Mouse (Mus musculus) spleen, embryonic (tissue): ENCODE results near the gene Entpd8.

Source experiments
- CTCF ChIA-PET: fragments of 350-600 bp; sonication (Branson Sonifier 250); formaldehyde crosslinking; loops from one replicate; lab custom pipeline; 2022; lab: Charles Lee

Entpd8 gene

DNA sequence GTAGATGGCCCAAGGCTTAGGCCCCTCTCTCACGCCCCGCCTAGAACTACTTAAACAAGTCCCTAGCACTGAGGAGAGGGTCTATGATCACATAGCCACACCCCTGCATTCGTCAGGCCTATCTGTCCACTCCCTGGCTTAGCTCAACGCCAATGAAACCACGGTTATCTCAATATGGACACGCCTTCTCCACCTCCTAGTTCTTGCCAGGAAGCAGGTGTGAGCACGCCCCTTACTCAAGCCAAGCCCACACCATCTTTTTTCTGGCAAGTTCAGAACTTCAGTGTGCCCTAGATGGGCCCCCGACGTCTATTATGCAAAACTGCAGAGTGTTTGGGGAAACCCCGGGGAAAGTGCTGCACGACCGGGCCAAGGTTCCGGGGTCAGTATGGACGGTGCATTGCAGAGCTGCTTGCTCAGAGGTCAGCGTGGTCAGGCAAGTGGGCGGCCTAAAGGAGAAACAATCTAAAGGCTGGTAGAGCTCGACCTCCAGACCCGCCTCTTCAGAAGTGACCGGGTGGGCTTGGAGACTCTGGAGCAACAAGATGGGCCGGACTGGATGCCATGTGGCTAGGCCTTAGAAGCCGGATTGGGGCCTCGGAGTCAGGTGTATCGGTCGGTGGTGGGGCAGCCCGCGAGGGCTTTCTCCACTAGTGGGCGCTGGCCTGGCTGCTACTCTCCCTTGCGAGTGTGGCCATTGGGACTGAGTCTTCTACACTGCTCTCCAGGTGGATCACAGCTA lies 15.2 kb downstream of the Entpd8 start, which contains the start of gene Noxa1:
TSS of gene Noxa1 (minus strand) at position 41 of the 742 bp plus-strand sequence.
- CTCF ChIA-PET, result interaction anchor here (0.6 kb wide), 1 partner anchor 22 kb away, joined by 3 read pairs; no protein-coding TSS in a partner anchor

DNA sequence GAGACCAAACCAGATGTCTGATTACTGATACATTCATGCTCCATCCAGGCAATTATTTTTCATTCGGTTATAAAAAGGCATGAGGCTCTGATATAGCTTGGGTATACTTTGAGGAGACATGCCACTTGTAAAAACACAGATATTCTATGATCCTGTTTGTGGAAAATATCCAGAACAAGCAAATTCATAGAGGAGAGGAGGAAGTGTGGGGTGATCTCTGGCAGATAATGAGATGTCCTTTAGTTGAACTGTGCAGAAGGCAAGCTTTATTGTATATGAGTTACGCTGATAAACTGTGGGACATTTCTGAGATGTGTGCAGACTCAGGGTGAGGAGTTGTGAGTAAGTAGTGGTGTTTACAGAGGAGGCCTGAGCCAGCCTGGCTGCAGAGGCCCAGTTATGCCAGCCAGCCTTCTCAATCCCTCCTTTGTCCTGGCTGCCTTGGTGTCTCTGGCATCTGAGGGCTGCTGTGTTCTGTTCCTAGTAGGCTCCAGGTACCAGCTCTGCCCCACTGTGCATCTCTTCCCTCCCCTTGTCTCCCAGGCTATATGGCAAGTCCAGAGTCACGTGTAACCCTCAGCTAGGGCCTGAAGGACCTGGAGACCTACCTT lies 18.0 kb downstream of the Entpd8 start:
- CTCF ChIA-PET, result no interaction called here

DNA sequence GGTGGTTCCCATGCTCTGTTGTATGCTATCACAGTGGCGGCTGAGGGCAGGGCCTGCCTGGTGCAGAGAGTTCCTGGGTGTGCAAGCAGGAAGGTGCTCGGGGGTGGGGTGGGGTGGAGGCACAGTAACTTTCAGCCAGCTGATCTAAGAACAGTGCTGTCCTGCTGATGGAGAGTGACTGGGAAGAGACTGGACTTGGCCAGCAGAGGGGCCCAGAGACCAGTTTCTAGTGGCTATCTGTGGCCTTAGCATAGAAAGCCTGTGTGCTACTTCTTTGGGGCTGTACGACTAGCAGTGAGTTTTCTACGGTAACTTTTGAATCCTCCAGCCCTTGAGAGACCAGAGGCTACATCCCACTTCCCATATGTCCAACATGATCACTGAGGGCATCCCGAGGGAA lies 18.9 kb downstream of the Entpd8 start:
- CTCF ChIA-PET, result no interaction called here

DNA sequence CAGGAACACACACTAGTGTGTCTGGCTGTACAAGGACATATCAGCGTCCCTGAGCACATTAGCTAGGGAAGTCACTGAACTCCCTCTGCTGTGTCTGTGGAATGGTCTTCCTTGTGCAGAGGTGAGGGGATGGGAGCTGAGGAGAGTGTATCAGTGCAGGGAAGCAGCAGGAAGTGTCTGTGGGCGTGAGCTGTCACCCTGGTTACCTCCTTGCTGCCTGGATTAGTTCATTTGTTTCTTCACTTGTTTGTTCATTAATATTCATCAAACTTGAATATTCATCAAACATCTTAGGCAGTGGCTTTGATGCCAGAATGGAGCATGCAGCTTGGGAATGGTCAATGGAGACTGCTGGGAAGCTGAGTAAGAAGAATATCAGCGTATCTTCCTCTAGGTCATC lies 19.6 kb downstream of the Entpd8 start:
- CTCF ChIA-PET, result no interaction called here

DNA sequence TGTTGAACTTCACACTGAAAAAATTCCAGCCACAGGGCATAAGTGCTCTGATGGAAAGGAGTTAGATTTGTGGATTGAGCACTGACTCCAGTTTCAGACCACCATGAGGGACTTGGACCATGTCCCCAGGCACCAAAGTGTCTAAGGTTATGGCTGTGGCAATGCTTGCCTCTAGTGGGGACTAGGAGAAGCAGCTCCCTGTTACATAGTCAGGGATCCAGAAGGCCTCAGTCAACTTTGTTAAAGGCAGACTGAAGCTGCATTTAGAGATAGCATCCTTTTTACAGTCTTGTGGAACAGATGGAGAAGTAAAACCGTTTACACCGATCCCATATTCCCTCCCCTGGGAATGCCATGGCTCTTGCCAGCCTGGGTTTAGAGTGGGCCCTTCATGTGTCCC lies 24.0 kb downstream of the Entpd8 start:
- CTCF ChIA-PET, result no interaction called here

DNA sequence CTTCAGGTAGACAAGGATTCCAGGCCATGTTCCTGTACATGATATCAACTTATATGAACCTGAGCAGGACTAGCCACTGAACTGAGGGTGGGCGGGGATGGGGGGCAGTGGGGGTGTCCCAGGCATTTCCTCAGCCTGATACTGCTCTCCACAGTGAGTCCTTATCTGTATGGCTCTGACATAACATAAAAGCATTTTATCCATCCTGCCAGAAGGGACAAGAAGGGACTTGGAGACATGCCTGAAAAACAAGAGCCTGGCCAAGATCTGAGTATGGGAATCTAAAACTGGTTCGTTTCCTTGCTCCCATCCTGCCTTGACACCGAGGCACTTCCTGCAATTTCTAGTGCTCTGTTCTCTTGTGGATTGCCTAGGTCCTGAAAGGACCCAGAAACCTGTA lies 25.9 kb downstream of the Entpd8 start:
- CTCF ChIA-PET, result no interaction called here

DNA sequence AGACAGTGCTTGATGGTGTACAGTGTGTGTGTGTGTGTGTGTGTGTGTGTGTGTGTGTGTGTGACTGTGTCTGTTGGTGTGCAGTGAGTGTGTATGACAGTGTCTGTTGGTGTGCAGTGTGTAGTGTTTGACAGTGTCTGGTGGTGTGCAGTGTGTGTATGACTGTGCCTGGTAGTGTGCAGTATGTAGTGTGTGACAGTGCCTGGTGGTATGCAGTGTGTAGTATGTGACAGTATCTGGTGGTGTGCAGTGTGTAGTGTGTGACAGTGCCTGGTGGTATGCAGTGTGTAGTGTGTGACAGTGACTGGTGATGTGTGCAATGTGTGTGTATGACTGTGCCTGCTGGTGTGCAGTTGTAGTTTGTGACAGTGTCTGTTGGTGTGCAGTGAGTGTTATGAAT lies 29.4 kb downstream of the Entpd8 start:
- CTCF ChIA-PET, result no interaction called here

DNA sequence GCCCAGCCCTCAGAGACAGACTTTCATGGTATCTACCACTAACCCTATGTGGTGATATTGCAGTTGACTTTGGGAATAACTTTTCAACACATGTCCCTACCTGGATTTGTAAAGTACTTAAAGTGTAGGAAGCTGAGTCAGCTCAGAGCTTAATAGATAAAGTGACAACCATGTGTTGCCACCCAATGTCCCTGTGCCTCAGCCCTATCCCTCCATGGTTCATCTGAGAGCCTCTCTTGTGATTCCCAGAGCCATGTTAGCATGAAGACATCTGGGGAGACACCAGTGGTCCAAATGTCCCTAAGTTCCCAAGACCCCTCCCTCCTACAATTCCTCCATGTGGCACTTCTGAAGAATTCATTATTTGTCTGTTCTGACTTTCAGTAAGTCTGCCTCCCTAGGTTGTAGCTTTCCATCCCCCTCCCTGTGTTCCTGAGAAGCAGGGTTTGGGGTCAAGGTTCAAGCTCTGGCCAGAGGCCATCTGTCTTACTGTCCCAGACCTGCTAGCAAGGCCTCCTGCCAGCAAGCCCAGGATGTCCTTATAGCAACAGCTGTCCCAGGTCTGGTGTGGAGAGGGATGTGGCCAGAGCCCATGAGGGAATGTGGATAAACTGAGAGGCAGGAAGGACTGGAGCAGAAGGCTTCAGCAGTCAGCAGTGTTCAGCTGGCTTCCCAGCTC lies 30.5 kb downstream of the Entpd8 start:
- CTCF ChIA-PET, result no interaction called here

DNA sequence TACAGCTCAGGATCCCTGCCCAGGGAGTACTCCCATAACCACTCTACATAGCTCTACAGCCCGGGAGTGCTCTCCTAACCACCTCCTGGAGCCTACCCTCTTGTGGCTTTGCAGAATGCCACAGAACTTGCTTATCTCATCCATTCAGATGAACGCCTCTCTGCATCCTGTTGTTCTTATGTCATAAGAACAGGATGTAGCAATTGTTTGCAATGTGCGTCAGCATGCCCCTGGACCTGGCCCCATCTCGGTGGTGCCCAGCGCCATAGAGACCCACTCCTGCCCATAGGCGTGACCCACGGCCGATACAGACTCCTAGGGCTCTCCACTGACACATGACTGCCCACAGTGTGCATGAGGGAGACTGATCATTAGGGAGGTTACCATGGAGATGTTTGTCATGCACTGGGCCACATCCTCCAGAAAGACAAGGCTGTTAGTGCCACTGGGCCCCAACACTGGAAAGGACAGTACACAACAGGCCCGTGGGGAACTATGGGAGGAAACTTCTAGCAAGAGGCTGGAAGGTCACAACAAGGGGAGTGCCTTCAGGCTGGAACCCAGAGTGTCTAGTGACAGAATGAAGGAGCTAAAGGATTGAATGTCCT lies 31.2 kb downstream of the Entpd8 start:
- CTCF ChIA-PET, result no interaction called here

DNA sequence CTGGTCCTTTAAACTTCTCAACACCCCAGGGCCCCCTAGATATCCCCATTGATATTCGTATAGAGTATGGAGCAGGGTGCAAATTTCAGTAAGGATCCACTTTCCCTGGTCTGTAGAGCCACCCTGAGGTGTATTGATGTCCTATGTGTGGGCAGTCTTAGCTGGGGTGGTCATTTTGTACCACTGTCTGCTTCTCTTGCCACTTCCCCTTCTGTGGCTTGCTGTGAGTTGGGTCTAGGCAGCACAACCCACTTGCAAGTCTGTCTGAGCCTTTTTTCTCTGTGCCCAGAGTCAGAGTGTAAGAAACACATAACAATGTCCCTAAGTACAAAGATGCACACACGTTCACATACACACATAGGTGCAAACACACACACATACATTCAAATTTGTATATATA lies 34.2 kb downstream of the Entpd8 start:
- CTCF ChIA-PET, result no interaction called here

DNA sequence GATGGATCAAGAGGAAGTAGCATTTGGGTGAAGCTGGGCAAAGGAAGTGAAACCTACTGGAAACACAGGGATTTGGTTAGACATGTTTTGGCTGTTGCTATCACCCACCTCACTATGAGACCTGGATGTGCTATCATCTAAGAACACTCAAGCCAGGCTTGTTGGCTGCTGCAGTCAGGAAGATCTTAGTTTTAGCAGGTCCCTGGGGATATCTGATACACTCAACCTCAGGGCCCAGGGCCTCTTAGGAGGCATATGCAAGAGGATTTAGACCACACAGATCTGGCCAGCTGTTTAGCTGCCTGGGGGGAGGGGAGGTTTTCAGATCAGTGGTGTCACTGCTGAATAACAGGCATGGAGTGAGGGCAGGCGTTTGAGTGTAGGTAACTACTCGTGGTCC lies 35.3 kb downstream of the Entpd8 start:
- CTCF ChIA-PET, result no interaction called here

DNA sequence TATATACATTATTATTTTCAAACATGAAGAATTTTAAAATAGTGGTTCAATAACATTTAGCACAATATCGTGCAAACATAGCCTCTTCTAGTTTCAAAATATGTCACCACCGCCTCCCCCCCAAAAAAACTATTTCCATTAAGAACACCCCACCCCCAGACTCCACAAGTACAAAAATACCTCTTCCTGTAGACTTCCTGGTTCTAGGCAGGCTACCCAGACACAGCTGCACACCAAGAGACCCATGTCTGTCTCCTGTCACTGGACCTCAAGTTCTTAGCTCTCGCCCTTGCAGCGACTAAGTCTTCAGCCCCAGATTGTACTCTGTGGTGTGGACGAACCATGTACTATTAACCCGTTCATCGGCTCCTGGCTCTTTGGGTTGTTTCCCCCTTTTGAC lies 40.9 kb downstream of the Entpd8 start:
- CTCF ChIA-PET, result no interaction called here

DNA sequence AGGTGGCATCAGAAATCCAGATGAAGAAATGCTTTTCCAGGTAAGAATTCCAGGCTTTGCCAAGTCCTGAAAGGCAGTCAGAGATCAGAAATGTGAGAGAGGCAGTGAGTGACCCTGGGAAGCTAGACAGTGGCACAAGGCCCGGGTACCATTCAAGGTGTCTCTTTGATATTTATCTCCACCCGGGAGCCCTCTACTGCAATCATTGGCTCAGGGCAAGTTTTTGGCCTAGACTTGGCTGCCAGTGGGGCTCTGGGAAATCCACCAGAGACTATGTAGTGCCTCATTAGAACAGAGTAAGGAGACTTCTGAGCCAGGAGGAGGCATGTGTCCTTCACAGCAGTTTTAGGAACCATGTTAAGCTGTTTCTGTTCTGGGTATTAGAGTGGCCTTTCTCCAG lies 42.6 kb downstream of the Entpd8 start:
- CTCF ChIA-PET, result no interaction called here

DNA sequence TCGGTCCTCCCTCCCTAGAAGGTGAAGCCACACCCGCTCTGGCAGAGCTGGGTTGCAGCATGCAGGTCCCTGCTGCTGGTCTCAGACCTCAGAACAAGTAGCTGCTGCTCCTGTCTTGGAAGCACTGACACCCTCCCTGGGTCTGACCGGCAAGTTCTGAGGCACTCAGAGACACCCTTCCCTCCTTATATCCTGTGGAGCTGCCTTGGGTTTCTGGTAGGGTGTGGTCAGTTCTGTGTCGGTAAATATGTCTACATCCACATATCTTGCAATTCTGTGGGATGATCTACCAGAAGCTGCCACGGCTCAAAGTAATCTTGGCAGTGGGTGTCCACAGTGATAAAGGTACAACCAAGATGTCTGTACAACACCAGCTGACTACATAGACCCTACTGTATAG lies 43.4 kb downstream of the Entpd8 start:
- CTCF ChIA-PET, result no interaction called here

DNA sequence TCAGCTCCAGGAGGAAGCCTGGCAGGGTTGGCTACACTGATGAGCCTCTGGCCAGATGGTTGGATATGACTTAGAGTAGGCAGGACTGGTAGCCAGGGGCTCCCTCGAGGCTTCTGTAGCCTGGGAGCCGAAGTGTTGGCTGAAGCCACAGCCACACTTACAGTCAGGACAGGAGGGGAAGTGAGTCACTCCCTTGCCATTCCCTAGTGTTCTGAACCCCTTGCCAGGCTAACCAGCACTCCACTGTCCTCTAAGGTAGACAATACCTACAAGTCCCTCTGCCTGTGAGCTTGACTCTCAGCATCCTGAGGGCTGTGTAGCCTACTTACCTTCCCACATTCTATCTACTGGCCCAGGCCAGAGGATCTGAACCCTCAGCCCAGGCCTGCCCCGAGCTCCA lies 44.3 kb downstream of the Entpd8 start:
- CTCF ChIA-PET, result no interaction called here

DNA sequence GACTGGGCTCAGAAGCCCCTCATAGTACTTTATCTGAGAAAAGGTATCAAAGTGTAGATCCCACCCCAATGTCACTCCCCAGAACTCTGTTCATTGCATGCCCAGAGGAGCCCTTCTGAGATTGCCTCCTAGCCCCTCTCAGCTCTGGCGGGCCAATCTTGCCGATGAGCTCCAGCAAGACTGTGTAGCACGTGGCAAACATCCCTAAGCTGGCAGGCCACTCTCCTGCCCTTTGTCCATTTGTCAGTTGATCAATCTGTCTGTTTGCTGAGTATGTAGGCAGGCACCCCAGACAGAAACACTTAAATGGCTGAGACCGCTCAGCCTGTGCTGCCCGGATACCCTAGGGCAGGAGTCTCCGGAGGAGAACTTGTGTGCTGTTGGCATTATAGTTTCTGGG lies 45.0 kb downstream of the Entpd8 start:
- CTCF ChIA-PET, result no interaction called here

DNA sequence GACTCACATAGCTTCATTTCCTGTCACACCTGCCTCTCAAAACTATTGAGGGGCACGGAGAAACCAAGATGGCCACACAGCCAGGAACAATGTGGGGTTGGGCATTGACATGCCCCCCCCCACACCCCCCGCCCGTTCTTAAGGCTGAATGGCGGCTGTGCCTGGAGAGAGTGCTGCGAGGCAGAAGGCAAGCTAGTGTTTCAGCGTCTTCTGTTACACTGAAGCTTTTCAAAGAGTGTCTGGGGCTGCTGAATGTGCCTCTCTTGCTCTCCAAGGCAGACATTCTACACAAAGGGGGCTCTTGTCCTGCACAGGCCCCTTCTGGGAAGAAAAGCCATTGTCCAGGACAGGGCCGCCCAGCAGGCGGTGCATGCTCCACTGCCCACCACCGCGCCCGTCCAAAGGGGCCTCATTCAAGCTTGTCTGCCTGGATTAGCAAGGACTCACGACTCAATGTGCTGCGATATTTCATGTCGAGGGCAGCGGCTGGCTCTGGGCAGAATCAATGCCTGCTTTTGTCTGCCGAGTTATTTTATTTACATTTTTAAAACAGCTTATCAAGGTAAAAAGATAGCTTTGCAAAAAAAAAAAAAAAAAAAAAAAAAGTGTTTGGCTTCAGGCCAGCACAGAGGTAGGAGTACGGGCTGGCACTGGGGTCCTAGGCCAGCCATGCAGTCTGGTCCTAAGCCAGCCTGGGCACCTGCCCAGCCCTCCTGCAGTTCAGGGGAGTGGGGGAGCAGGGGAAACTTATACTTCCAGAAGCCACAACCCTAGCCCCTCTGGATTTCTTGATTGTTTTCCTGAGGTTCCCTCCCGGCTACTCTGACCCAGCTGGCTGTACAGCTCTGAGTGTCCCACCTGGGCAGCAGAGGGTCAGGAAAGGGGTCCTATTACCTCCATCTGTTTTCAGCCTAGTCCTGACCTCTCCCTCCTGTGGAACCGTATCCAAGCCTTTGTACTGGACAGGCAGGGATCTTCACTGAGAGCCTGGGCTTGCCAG lies 46.2 kb downstream of the Entpd8 start:
- CTCF ChIA-PET, result interaction anchor here (0.6 to 1.2 kb wide), 4 partner anchors 12 to 168 kb away, joined by 3 to 5 read pairs (median 3); no protein-coding TSS in a partner anchor

DNA sequence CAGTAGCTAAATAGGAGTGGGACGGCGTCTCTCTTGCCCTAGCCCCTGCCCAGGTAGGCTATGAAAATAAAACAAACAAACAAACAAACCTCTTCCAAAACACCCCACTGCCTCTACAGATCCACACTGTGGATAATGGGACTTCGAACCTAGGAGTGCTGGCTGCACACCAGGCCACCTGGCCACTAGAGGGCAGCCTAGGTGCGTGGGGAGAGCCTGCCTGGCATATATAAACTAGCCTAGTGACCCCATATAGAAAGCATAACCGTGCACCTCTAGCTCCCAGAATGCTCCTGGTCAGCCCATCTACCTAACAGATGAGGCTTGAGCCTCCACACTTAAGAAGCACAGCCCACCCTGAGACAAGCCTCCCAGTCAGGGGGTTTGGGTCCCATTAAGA lies 47.1 kb downstream of the Entpd8 start:
- CTCF ChIA-PET, result interaction anchor here (0.6 to 1.2 kb wide), 2 partner anchors 167 to 1685 kb away, joined by 3 read pairs; no protein-coding TSS in a partner anchor

DNA sequence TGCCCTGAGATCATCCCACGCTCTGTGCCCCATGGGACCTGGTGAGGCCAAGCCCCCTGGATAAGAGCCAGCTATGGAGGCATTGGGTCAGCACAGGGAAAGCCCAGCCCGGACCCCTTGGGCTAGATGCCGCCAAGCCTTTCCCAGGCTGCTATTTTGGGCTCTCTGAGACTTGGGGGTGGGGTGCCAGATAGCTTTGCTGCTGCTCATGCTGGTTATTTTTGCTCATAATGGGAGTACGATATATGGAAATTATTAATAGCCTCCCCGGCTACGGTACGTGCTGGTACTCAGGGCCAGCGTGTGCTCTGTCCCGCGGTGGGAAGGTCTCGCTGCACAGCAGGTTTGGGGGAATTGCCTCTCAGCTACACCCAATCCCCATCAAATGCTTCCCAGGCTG lies 48.0 kb downstream of the Entpd8 start:
- CTCF ChIA-PET, result no interaction called here

DNA sequence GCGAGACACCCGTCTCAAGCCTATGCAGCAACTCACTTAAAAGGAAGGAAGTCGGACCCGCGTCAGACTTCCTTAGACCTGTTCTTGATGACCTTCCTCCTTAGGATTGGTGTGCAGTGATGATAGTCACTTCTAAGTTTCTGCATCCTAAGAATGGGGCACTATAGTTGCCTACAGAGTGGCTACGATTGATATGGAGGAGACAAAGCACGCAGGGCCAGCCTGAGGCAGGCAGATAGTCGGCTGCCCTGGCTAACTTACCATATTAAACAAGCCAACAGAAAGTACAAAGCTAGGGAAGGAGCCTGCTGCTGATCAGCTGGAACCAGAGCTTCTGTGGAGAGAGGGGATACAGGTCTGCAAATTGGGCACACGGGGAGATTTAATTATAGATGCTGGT lies 51.5 kb downstream of the Entpd8 start:
- CTCF ChIA-PET, result interaction anchor here (0.5 kb wide), 1 partner anchor 94 kb away, joined by 4 read pairs; no protein-coding TSS in a partner anchor
